Mouse (Mus musculus) liver, postnatal 0 days (tissue): ENCODE measurements around the gene Taar8c.

Source experiments
- CTCF ChIP-seq: sonication (generic); IDR thresholded peaks from 2 replicates; pipeline ENCODE4 v1.5.1; 2016; ENCODE audit warnings: antibody characterized with exemption, low read depth
- EP300 ChIP-seq: IDR thresholded peaks from 2 replicates; pipeline ENCODE4 v1.6.1; 2016; ENCODE audit warnings: antibody characterized with exemption, low read depth, mild to moderate bottlenecking

DNA sequence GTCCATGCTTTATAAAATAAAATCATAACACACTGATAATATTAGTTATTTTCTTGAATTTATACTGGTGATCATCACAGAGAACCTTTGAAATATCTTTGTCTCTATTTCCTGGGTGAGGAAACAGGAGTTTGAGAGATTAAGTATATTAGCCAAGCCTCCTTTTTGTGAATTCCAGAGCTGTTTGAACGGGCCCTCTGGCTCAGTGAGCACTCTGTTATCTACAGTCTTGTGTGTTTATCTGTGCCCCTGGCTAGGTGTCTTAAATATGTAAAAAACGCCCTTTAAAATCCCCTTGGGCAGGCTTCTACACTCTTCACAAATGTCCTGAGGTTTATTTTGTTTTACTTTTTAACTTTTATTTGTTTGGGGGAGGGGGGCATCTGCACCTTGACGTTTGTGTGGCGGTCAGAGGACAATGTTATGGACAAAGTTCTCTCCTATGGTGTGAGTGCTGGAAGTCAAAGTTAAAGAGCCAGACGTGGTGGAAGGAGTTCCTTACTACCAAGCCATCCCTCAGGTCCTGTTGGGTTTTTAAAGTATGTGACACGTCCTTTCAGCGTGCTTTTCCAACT lies 32.4 kb upstream of the Taar8c start:
- TF ChIP-seq CTCF (no peak), EP300 (no peak)
